Mouse (Mus musculus) frontal cortex, adult 2 months (tissue): ENCODE results near the gene Fam50b. TPM values are rescaled to one million over a fixed set of nuclear protein-coding genes. Genes with fewer than 3 reads are reported as not detected.

Source experiments
- DNase-seq, 2 experiments: peaks; one replicate each; pipeline ENCODE4 v3.0.0; 2022; ENCODE audit warnings: low spot score in 1 of 2; ENCODE audit errors: extremely low spot score in 1 of 2
- polyA plus RNA-seq: library from polyadenylated mRNA; depleted of rRNA; stranded (reverse); fragments of >200 nt; gene quantifications from 2 replicates; pipeline ENCODE4 v1.2.3, GENCODE M21; 2012; rRNA removed

Fam50b gene
- not detected in 2 replicates for polyA plus RNA-seq

DNA sequence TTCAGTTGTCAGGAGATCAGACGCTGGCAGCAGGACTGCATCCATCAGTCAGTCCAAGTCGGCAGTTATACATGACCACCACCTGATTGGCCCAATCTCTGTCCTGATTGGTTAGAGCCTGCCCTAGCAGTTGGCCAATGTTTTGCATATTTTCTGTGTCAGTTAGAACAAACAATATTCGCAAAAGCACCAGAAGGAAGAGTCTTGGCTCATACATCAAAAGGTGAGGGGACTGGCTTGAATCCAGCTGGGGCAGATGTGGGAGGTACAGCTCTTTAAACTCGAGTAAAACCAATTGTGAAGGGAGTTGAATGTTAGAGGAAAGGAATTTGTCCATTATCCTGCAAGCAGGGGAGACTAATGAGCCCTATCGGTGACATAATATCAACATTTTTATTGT is at the start of gene Fam50b:
Gene Fam50b (plus strand): TSS at position 165 of the 400 bp plus-strand sequence.
- no peak for DNase-seq

DNA sequence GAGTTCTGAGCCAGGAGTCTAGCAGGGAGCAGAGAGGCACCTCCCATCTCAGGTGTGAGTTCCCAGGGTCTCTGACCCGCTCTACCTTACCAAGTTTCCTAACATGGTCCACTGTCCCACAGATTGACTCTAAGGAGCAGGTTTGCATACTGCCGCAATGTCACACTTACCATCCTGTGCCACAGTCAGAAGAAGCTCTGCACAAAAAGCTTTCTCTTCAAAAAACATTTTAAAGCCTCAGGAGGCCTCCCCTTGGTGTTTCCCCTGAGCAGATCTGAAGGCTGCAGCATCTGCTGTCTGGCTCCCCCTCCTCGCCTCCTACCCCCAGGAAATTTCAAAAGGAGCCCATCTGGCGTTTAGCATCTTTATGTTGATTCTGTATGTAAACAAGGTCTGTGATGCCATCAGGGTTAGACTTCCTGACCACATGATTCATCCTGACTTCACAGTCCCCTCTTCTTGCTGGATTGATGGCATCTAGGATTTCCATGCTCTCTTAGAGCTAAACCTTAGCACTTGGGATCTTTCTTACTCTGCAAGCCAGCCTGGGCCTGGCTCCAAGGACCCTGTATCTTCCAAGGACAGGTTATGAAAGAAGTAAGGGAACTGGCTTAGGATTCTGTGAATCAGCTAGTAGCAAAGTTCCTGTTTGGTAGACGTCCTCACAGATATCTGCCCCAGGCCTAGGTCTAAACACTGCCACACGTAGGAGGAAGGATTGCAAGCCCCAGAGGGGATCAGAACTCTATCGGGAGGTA is 49.5 kb upstream of the Fam50b start:
- no peak for DNase-seq

DNA sequence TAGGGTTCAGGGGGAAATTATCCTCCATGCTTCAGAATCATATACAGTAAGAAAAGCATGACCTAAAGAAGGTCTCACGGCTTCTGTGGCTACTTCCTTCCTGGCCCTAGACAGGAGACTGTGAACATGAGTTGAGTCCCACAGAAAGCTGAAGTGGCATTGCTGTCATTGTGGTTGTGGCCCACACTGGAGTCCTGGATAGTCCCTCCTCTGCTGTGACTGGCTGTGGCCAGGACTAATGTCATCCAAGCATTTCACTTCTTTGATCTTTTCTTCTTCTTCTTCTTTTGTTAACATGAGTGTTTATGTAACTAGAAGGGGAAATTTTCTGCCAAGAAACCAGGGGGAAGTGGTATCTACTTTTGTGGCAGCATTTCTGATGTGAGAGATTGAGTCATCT is 43.6 kb upstream of the Fam50b start:
- DNase-seq = no peak

DNA sequence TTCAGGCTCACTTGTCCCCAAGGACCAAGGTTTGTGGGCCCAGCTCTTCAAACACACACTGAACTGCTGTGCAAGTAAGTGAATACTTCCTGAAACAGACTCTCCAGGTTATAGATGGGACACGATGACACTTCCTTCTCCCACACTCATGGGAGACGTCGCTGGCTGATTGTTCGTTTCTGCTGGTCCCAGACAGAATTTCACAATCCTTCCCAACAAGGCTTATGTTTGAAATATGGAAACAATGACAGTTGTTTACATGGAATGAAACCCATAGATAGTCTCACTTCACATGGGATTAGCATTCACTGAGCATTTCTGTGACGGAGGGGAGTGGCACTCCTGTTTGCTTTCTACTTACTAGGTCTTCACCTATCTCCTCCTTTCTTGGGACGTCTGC is 41.5 kb upstream of the Fam50b start:
- DNase-seq = no peak

DNA sequence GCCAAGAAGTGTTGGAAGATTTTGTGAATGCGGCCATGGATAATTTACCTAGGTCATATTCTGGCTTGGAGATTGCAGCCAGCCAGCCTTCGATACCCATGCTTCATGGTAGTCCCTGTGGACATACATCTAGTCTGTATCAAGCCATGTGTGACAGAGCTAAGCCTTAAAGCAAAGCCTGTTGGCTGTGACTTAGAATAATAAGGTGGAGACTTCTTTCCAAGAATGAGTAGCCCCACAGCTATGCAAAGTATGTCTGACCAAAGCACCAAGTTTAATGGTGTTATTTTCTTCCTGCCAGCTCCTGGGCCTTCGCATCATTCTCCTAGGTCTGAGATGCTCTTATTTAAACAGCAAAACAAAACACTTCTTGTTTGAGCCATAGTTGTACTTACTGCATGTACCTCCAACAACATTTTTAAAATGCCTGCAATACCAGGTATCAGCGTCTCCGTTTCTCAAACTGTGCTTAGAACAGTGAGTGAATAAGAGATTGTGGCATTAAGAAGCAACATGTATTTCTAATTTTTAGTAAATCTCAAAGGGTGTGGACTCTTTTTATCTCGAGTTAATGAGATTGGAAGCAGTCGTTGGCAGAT is 37.8 kb upstream of the Fam50b start:
- DNase-seq = no peak

DNA sequence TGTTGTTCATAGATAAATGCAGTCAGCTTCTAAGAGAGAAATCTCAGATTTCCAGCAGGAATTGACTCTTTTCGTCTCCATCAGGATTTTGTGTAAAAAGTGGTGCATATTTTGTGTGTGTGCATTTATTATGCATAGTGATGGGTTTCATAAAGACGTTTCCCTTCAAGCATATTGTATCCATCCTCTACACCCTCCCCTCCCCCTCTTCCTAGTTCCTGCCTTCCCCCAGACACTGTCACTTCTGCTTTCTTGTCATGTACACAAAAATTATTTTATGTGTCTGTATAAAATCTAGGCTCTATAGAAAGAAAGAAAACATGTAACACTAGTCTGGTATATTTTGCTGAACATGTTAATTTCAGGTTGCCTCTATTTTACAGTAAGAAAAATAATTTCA is 34.6 kb upstream of the Fam50b start:
- no peak for DNase-seq

DNA sequence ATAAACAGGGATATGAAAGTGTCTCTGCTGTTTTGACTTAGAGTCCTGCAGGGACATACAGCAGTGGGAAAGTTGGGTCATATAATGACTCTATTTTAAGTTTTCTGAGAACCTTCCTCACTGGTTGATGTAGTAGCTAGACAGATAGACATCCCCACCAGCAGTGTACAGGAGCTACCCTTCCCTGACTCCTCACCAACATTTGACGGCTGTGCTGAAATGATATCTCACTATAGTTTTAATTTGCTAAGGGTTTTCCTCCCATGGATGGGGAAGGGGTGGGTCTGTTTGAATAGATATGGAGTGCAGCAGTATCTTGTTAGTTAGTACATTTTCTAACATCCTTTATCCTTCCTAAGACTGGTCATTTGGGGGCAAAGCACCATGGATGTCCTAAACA is 34.0 kb upstream of the Fam50b start:
- no peak for DNase-seq

DNA sequence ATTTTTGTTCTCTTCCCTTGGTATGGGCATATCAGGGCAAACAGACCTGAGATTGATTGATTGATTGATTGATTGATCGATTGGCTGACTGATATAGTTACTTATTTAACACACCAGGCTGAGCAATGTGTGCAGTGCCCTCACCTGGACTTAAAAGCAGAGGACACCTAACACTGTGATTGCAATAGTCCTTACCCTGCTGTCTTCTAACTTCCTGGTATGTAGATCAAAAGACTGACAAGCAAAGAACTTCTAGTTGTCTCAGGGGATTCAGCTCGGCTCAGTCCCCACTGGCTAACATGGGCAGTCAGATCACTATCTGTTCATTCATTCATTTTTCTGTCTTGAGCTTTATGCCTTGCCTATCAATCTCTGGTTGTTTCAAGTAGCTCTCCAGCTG is 31.3 kb upstream of the Fam50b start:
- no peak for DNase-seq

DNA sequence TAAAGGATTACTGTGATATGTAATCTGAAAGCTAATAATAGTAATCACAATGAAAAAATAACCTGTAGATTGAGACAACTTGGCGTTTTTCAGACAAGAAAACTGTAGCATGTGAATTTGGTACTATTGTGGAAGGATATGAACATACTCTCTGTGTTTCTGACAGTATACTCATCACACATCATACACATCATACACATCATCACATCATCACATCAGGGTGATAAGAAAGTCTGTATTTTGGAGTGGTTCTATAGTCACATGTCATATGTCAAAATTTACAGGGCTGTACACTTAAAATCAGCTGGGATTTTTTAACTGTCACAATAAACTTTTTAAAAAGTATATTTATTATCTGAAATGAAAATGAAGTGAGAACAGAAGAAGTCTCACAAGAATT is 30.9 kb upstream of the Fam50b start:
- DNase-seq = no peak

DNA sequence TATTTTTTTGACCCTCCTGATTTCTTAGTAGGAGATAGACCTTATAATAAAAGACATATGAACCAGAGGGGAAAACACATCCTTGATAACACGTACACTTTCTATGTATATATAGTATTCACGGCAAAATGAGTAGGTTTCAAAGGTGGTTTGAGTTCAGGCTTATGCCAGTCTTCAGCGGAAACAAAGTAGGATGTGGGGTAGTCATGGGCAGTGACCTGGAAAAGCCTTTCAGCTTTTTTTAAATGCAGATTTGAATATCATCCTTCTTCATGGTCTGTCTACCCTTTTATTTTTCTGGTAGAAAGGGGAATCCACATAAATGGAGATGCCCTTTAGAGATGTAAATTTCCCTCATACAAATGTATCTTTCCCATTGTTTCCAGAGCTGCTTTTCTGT is 29.8 kb upstream of the Fam50b start:
- DNase-seq = no peak

DNA sequence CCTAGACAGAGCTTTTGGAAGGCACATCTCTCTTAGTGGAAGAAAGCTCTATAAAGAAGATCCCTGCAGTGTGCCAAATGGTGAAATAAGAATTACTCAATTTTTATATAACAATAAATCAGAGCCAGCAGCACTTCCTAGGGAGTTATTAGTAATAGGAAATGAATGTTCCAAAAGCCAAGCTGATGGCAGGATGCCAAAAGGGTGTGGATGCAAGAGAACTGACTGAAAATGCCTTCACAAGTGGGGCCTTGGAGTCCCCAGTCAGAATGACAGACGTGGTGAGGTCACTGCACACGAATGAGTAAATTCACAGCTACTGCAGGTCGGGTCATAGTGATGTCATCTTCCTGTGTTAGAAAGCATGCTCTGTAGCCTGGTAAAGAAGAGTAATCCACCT is 25.7 kb upstream of the Fam50b start:
- DNase-seq = peak in 1 of 2 experiments; percentile 38

DNA sequence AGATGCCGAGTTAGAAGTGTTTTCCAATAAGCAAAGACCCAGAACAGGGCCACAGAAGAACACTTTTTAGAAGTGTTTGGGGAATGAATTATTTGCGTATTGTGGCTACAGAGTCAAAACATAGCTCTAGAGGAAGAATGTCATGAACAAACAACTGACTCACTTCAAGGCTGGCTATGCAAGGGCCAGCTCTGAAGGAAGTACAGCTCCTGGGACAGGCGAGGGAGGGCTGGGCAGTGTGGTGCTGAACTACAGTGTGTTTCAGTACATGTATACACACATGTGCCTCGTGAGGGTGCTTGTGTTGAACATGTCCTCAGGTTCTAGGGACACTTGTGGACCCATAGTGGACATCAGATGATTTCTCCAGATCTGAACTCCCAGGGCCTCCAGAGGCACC is 25.1 kb upstream of the Fam50b start:
- DNase-seq = no peak

DNA sequence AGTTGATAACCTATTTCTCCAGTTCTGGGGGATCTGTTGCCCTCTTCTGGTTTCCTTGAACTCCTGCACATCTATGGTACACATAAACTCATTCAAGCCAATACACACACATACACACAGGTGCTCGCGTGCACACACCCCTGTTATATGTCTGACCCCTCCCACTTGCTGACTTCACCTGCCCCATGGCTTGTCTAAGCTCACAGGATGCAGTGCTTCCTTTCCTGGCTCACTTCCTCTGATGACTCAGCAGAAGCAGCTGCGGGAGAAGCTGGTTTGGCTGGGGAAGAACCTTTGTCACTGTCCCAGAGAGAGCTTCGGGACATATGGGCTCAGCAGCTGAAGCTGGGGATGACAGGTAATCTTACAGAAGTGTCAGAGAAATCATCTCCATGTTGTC is 23.2 kb upstream of the Fam50b start:
- DNase-seq = no peak

DNA sequence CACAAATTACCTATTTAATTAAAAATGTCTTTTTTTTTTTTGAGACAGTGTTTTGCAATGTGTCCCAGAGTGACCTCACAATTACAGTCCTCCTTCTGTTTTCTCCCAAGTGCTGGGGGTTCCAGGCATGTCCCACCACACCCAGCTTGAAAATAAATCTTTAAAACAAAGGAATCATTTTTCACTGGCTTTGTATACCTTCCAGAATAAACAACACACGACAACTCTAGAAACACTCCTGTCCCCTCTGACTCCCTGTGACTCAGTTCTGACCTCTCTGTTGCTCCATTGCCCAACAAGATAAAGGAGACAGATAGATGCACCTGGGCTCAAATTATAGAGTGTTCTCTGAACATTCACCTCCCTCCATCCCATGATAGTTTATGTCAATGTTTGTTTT is 21.8 kb upstream of the Fam50b start:
- no peak for DNase-seq

DNA sequence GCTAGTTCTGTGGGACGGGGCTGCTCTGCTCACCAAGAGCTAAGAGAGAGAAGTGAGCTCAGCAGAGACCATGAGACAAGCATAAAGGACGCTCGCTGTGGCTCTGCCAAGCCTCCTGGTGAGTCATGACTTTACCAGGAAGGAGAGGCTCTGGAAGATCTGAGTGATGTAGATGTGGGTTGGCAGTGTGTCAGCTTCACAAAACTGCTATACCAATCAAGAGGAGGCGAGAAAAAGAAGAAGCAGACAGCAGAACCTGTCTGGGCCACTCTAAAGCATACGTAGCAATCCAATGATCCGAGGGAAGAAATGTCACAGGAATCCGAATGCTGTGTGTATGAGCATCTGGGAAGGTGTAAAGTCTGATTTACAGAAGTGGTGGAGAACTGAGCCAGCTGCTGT is 19.2 kb upstream of the Fam50b start:
- DNase-seq = peak; percentile 69 to 83

DNA sequence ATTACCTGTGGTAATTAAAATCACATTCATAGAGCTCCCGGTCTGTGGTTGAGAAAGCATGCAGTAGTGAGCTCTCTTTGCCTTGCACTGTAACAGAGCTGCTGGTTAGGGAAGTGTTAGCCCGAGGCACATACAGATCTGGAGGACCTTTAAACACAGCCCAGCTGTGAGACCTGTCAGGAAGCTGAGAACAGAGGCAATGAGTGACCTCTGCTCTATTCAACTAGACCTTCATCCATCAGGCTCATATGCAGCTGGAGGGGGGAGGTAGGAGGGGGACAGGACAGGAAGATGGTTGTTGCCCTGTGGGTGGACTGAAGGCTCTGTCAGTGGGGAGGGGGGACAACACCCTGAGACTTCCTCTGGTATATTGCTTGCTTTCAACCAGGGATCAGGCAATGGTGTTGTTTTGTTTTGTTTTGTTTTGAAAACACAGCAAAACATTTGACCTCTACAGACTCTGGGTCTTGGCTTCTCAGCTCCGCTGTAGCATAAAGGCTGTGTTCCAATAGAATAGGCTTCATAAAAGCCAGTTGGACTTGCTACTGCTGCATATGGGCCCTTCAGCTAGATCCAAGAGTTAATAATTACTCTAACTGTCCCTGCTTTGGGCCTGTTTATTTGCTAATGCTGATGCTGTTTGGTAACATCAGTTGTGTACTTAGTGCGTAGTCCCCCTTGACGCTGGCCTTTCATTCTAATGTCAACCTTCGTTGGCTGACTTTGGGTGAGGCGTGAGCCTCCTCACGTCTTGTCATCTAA is 9.6 kb upstream of the Fam50b start:
- no peak for DNase-seq

DNA sequence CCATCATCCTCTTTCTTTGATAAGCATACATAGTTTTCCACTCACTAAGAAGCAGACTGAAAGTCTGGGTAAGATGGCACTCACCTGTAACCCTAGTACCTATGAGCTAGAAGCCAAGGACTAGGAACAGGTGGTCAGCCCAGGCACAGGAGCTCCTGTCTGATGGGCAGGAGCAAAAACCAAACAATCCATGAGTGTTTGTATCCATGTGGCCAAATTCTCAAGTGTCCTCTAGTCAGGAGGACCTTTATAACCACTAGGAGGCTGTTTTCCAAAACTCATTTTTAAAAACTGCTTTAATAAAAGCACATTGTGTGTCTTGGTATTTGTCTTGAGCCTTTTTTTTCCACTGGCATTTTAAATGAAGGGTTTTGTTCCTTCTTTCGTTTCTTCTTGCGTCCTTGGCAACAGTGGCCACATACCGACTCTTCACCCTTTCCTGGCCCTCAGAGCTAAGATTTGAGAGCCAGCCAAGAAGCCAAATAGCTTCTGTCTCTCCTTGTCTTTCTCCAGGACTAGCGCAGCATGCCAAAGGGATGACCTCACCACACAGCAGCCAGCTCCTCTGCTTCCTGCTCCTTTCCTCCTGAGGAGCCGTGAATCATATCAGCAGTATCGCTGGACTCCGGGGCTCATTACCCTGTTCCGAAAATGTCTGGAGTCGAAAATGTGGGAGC is 8.7 kb upstream of the Fam50b start:
- DNase-seq = peak in 1 of 2 experiments; percentile 30

DNA sequence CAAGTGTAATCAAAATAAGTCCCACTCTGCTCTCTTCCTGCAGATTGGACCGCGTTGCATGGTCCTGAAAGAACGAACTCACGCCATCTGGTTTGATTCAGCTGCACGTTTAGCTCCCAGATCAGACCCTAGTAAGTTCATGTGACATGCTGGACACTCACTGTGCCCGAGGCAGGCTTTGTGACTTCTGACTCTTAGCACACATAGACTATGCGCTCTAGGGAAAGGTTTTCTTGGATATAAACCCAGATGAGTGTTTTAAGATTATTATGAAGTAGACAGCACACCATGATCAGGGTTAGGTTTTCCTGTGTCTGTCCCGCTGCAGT is 8.2 kb upstream of the Fam50b start:
- no peak for DNase-seq

DNA sequence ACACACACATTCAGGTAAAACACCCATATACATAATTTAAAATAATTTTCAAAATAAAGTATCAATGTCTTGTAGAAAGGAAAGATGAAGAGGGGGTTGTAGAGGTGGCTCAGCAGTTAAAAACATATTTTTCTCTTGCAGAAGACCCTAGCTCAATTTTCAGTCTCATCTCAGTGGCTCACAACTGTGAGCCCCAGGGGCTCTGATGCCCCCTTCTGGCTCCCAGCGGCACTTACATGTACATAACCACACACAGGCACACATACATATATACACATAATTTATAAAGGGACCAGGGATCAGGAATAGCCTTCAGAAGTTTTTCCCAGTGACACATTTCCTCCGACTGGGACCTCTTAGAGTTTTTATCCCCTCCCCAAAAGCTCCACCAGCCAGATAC is 7.6 kb upstream of the Fam50b start:
- DNase-seq = no peak

DNA sequence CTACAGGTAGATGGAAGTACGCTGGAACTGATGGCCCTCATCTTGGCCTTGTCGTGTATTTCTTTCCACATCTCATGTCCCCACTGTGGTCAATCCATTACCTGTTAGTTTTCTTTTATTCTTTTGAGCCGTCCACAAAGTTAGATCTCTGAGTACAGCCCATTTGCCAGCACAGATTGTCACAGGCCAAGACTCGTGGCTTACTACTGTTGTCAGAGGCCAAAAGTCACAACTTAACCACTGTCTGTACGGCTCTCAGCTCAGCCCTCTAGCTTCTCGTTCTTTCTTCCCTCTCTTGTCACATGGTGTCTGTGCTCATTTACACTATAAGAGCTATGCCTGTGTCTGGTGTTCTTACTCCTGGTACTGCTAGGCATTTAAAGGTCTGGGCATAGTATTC is 3.1 kb upstream of the Fam50b start:
- DNase-seq = no peak

DNA sequence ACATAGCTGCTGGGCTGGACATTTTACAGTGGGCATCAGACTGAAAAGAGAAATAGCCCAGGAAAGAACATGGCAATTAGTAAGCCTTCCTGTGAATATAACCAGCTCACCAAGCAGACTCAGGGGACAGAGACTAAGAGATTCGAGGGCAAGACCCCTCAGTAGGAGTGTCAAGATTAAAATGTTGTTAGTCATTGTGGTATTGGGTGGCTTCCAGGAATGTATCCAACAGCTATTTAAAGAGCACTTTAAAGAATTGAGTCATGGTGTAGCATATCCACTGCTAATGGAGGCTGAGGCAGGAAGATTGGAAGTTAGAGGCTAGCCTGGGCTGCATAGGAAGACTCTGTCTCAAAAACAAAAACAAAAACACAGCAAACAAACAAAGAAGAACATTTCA is 870 bp upstream of the Fam50b start:
- DNase-seq = no peak
